Mouse (Mus musculus): ENCODE results near the gene Trim30b. TPM values are rescaled to one million over a fixed set of nuclear protein-coding genes. Genes with fewer than 3 reads are reported as not detected.

The Trim30b gene
- polyA plus RNA-seq, 1 experiment, result 0.09 TPM

- H3K27ac ChIP-seq (ENCODE audit: insufficient read depth, low read depth, low read length), result peak overlapping the region; percentile 97
- 1% methylated on average over 15 of the region's 15 CpGs for whole genome bisulfite sequencing
Measured at GRCm38 (mm10) chr7:104314796-104315353, 54.8 kb downstream of the Trim30b start.

More at GRCm38 (mm10) chr7:104314796-104315353, 54.8 kb downstream of the Trim30b start:
- H3K4me1 ChIP-seq (ENCODE audit: control insufficient read depth, insufficient read depth, insufficient read length, low read length), result no peaks in the 10 kb centered on the region
- peak overlapping the region; percentile 86 for H3K4me3 ChIP-seq (ENCODE audit: low read depth, low read length)
- no peaks in the 10 kb centered on the region for H3K27me3 ChIP-seq (ENCODE audit: control insufficient read depth, insufficient read depth, low read length)
- no peaks in the 10 kb centered on the region for H3K36me3 ChIP-seq (ENCODE audit: control insufficient read depth, insufficient read depth, low read length)
- TF ChIP-seq POLR2A (IDR thresholded peaks at IDR 0.05; ENCODE audit: low read depth, low read length) (no peak), CTCF (IDR thresholded peaks at IDR 0.05; ENCODE audit: extremely low read depth, insufficient read length, insufficient replicate concordance, low read depth, low read length) (no peak)

Other genes starting within 250 kb of the Trim30b start
- not detected in 2 replicates for gene Ubqln5, start 240.1 kb downstream of the Trim30b start, polyA plus RNA-seq (2012; rRNA removed)
- not detected in 2 replicates for gene Olfr643, start 232.5 kb downstream of the Trim30b start, polyA plus RNA-seq (2012; rRNA removed)
- not detected in 2 replicates for gene Ubqln3, start 226.6 kb downstream of the Trim30b start, polyA plus RNA-seq (2012; rRNA removed)
- not detected in 2 replicates for gene Ubqlnl, start 219.3 kb downstream of the Trim30b start, polyA plus RNA-seq (2012; rRNA removed)
- gene Olfm5, start 205.1 kb downstream of the Trim30b start, polyA plus RNA-seq (2012; rRNA removed), result not detected in 2 replicates
- not detected in 2 replicates for gene Olfr648, start 186.5 kb downstream of the Trim30b start, polyA plus RNA-seq (2012; rRNA removed)
- gene Olfr649, start 173.9 kb downstream of the Trim30b start, polyA plus RNA-seq (2012; rRNA removed), result not detected in 2 replicates
- 0.44 and 0.61 TPM in 2 replicates for gene Trim6, start 151.1 kb downstream of the Trim30b start, polyA plus RNA-seq (2012; rRNA removed)
- gene Trim34a, start 125.4 kb downstream of the Trim30b start, polyA plus RNA-seq (2012; rRNA removed), result 2.1 and 5.8 TPM in 2 replicates
- gene Trim5, start 81.8 kb downstream of the Trim30b start, polyA plus RNA-seq (2012; rRNA removed), result 0.67 and 0.70 TPM in 2 replicates
- 2.8 and 5.9 TPM in 2 replicates for gene Trim12a, start 54.4 kb downstream of the Trim30b start, polyA plus RNA-seq (2012; rRNA removed)
- 0.10 TPM in 1 of 2 replicates, not detected in the other for gene Trim34b, start 40.4 kb downstream of the Trim30b start, polyA plus RNA-seq (2012; rRNA removed)
- 0.77 and 2.2 TPM in 2 replicates for gene Trim12c, start 16.5 kb downstream of the Trim30b start, polyA plus RNA-seq (2012; rRNA removed)
- not detected in 2 replicates for gene Trim30c, start 31.0 kb upstream of the Trim30b start, polyA plus RNA-seq (2012; rRNA removed)
- gene Trim30a, start 95.3 kb upstream of the Trim30b start, polyA plus RNA-seq (2012; rRNA removed), result 0.62 and 1.9 TPM in 2 replicates
- gene Trim30d, start 138.0 kb upstream of the Trim30b start, polyA plus RNA-seq (2012; rRNA removed), result 4.1 and 14.4 TPM in 2 replicates
- gene Olfr651, start 180.2 kb upstream of the Trim30b start, polyA plus RNA-seq (2012; rRNA removed), result not detected in 2 replicates
- gene Olfr652, start 191.0 kb upstream of the Trim30b start, polyA plus RNA-seq (2012; rRNA removed), result not detected in 2 replicates
- not detected in 2 replicates for gene Olfr653, start 207.4 kb upstream of the Trim30b start, polyA plus RNA-seq (2012; rRNA removed)
- not detected in 2 replicates for gene Olfr654, start 217.1 kb upstream of the Trim30b start, polyA plus RNA-seq (2012; rRNA removed)
- not detected in 2 replicates for gene Olfr655, start 231.9 kb upstream of the Trim30b start, polyA plus RNA-seq (2012; rRNA removed)
- gene Olfr656, start 244.1 kb upstream of the Trim30b start, polyA plus RNA-seq (2012; rRNA removed), result not detected in 2 replicates

Data from small intestine, adult 2 months (tissue).